Mouse (Mus musculus) liver (tissue): Measurements from ENCODE around the gene E130114P18Rik.

Experiments
- DNase-seq: peaks from one replicate; pipeline ENCODE4 v3.0.0-alpha.2; 2020; ENCODE audit warnings: mixed read lengths

The E130114P18Rik gene

GRCm38 (mm10) chr4:97593869-97594268 is 184.0 kb downstream of the E130114P18Rik start:
- DNase-seq = no peak

- DNase-seq = no peak
Observed at GRCm38 (mm10) chr4:97589790-97590189, 188.1 kb downstream of the E130114P18Rik start.

DNA sequence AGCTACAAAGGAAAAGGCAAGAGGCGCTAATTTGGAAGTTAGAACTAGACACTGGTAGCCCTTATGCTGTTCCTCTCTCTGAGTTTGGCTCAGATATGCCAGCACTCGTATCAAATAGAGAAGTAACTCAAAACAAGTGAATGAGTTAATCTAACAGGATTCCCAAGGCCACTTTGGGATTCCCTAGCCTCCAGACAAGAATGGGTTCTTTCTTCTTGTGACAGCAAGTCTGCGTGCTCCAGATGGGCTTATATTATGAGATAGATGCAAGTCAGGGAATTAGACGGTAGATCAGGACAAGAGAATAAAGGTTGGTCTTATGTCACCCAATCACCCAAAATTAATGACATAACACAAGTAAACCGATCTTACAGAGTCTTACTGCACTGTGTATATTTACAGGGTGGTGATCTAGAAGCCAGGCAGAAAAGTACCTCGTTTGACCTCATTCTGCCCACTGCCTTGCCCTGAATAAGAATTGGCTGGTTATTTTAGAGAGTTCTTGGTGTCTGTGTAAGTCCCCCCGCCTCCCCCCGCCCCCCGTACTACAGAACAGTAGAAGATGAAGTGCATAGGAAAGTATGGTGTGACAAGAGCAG is 190.4 kb downstream of the E130114P18Rik start:
- DNase-seq = no peak

DNA sequence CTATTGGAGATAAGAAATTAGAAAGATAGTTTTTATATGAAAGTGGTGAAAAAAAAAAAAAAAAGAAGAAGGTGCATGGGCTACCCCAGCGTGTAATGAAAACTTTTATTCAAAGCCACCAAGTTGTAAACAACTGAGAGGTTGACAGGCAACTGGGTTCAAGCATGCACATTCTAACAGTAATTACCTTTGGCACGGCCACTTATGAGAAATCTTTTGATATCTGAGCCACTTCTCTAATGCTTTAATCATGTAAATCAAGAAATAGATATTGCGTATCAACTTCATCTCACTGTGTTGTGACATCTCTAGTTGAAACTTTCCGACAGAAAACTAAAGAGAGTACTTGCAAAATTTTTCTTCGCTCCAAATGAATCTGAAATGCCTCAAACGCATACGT is 192.7 kb downstream of the E130114P18Rik start:
- DNase-seq = no peak

- no peak for DNase-seq
Observed at GRCm38 (mm10) chr4:97584445-97585130, 193.3 kb downstream of the E130114P18Rik start.

- DNase-seq = no peak
Observed at GRCm38 (mm10) chr4:97582796-97583430, 195.0 kb downstream of the E130114P18Rik start.

- DNase-seq = no peak
Observed at GRCm38 (mm10) chr4:97582064-97582415, 195.8 kb downstream of the E130114P18Rik start.

DNA sequence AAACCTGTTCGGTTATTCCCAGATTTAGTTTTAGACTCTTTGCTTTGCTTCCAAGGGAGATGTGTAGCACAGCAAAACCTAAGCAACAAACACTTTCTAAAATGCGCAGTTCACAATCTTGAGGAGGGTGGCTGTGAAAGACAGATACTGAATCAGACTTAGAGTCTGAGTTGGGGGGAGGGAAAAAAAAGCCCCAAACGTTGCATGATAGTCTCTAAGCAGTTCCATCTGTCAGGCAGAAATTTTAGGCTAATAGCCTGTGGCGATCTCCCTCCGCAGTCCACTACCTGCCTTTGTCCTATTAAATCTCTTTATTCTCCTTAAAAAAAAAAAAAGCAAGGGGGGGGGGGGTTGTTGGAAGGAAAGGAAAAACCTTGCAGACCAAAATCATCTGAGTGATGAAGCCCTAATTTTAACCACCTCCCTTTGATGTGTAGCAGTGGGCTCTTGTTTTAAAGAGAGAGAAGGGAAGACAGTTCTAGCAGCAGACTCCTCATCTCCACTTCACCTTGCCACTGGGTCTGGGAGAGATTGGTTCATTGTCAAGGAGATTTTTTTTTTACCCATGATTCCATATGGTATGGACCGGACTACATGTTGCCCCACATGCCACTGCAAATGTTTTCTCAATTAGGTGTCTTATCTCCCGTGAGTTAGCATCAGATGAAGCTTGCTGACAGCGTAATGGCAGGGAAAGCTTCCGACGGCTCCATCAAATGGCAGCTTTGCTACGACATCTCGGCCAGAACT is 196.4 kb downstream of the E130114P18Rik start:
- no peak for DNase-seq

DNA sequence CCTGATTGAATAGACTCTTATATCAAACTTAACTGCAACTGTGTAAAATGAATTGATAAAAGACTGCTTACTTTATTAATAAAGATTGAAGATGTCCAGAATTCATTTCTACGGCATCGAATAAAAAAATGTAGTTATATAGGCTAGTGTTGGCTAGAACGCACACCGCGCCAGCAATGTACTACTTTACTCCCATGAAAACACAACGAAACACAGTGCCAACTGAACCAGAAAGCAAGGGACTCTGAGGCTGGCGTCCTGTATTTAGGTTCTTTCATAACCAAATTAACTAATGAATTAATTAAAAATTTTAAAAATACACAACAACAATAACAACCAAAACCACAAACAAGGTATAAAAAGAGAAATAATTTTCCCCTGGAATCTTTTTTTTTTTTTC is 197.0 kb downstream of the E130114P18Rik start:
- DNase-seq = no peak

GRCm38 (mm10) chr4:97578571-97579165 is 199.2 kb downstream of the E130114P18Rik start:
- DNase-seq = no peak

DNA sequence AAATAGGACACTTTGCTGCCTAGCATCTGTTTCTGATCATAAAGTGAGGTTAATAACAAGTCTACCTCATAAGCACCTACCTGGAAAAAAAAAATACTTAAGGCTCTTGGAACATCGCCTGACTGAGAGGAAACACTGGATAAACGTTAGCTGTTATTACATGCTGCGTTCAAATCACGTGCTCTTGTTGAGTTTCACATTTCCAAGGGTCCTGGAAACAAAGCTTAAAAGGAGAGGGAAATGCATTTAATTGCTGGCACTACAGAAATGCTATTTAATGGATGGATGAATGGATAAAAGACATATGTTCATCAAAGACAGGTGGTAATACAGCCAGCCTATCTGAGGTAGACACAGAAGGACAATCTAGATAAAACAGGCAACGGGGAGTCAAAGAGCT is 200.4 kb downstream of the E130114P18Rik start:
- no peak for DNase-seq

GRCm38 (mm10) chr4:97575447-97575846 is 202.4 kb downstream of the E130114P18Rik start:
- DNase-seq = no peak

DNA sequence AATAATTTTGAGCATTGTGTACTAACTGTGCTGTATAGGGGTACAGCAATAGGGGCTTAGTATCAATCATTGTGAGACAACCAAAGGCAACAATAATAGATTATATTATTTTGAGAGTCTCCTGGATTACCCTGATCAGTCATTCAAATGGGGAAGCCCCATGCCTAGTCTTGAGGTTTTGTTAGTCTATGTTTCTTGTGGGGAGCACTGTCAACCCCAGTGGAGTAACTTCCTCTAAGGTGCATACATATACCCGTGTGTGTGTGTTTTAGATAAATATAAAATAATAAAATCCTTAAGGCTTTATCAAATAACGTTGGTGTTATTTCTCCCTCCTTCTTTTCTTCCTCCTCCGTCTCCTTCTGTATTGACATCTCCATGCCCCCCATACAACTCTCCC is 208.6 kb downstream of the E130114P18Rik start:
- no peak for DNase-seq

DNA sequence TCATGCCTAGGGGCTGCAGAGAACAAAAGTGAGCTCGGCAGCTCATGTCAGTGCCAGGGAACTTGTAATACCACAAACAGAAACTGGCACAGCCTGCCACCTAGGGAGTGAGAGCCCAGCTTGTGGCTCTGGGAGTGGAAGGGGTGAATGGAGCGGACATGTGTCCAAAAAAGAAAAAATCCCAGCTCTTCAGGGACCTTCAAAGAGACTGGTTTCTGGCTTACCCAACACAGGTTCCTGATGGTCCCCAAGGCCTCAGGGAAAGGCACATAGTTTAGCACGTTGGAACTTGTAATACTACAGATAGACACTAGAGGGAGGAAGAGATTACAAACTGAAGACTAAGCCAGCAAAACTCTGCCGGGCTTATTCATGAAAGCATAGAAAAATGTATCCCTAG is 213.2 kb downstream of the E130114P18Rik start:
- DNase-seq = no peak

- no peak for DNase-seq
Observed at GRCm38 (mm10) chr4:97564199-97564598, 213.7 kb downstream of the E130114P18Rik start.

- no peak for DNase-seq
Observed at GRCm38 (mm10) chr4:97557585-97557984, 220.3 kb downstream of the E130114P18Rik start.

DNA sequence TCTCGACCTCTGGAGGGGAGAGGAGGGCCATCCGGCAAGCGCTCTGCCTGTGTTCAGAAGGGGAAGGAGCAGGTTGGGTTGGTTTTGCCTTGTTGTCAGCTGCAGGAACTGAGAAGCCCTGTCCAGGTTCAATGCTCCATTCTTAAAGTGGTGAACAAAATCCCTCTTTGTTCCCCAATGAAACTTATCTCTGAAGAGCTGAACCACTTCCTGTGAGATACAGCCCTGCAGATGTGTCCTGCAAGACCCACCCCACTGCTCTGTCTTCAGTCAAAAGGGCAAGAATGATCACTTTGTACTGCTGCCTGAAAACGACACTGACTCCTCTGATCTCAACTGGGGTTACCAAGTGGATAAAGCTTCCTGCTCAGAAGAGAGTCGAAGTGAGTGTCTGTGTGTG is 233.9 kb downstream of the E130114P18Rik start:
- peak; percentile 2 for DNase-seq

GRCm38 (mm10) chr4:97532072-97532471 is 245.8 kb downstream of the E130114P18Rik start:
- no peak for DNase-seq

- no peak for DNase-seq
Observed at GRCm38 (mm10) chr4:97528517-97528916, 249.4 kb downstream of the E130114P18Rik start.
